Mouse (Mus musculus) erythroblast, adult 5-6 weeks (primary cell): ENCODE results near the gene Rassf3. TPM values are rescaled to one million over a fixed set of nuclear protein-coding genes. Genes with fewer than 3 reads are reported as not detected.
A peak's percentile ranks its signal among the peaks of the same experiment; 100 is the strongest.

Source experiments
- ATAC-seq: replicated peaks from 2 replicates; pipeline ENCODE4 v1.8.0; 2016; ENCODE audit warnings: moderate number of reproducible peaks, mild to moderate bottlenecking, moderate TSS enrichment, inconsistent platforms; ENCODE audit not compliant: poor library complexity, low FRiP score, severe bottlenecking
- total RNA-seq, 2 experiments: library from RNA; stranded (forward) in 1 of 2; stranded (reverse) in 1 of 2; fragments of 150-400 nt in 1 of 2; fragments of 200-764, 138-1000 nt in 1 of 2; gene quantifications; 2 replicates each; pipeline versions ENCODE4 v1.2.3 to v1.2.4; 2015 to 2017; ENCODE audit warnings: low replicate concordance in 2 of 2

Rassf3 gene
- total RNA-seq, 2 experiments from 2014 or later, result 11.7 to 12.7 TPM

GRCm38 (mm10) chr10:121419640-121420470 is 56.3 kb downstream of the Rassf3 start:
- ATAC-seq, result no peak

DNA sequence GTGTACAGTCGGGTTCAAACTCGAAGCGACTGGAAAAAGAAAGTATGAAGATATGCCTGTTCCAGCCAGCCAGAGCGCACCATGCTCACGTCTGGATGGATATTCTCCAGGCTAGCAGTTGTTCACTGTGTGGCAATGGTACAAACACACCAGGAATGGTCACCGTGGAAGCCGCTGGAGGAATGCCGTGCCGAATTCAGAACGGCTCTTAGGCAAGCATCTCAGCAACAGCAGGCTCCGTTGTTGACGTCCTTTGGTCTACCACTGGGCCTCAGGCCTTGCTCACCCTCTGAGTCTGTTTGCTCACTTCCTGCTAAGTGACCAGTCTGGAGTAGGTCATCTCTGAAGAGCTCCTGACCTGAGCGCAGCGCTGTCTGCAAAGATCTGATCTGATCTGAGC is 57.3 kb downstream of the Rassf3 start:
- no peak for ATAC-seq

DNA sequence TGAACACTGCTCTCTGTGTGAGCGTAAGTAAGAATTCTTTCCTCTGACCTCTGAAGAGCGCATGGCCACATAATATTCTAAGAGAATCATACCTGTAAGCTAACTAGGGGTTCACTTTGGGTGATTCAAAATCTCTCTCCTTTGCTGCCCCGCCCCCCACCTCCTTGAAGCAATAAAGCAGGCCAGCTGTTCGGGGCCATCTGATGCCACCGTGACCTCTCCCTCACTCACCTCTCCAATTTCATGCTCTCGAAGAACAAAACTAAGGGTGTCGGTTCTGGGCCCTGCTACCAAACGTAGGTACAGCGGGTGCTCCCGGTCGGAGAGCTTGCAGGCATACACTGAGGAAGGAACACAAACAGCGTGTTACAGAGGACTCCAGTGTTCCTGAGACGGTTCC is 62.0 kb downstream of the Rassf3 start:
- no peak for ATAC-seq

DNA sequence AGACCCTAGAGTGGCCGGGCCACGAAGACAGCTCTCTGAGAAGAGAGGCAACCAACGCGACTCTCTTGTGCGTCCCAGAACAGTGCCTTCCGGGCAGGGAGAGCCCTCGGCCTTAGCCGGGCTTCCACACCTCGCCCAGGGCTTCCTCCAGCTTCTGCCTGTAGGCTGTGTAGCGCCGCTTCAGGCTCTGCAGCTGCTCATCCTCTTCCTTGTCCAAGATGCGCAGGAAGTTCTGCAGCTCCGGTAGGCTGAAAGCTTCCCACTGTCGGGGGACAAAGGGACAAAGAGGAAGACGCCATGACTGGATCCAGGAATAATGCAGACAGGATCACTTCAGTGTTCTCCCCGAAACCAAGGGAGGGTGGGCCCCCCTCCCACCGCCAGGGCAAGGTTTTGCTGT is 63.3 kb downstream of the Rassf3 start:
- ATAC-seq, result no peak

DNA sequence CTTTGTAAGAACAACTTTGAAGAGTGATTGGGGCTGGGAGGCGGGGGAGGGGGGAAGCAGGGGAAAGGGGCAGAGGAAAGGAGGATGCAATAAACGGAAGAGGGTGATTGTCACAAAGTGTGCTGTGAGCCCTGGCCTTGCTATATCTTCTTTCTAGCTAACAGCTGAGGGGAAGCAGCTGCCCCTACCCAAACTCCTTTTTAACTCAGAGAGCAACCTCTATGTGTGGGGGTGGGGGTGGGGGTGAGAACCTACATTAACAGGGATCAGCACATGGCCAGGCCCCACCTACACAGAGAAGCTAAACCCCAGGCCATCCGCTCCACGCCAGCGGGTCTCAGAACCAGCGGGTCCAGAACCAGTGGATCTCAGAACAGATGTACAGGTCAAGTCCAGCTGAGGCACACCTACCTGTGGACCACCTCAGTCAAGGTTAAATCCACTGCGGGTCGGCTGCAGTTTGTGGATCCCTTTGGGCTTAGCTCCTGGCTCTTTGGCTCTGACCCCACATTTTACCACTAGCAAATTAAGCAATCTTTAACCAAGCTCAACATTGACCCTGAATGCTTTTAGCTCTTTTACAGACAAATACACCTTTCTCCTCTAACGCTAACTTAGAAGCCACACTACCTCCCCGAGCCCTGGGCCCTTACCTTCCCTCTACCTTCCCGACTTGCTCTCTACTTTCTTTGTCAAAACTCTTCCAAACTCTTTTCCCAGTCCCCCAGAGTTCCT is 64.3 kb downstream of the Rassf3 start:
- ATAC-seq, result no peak

DNA sequence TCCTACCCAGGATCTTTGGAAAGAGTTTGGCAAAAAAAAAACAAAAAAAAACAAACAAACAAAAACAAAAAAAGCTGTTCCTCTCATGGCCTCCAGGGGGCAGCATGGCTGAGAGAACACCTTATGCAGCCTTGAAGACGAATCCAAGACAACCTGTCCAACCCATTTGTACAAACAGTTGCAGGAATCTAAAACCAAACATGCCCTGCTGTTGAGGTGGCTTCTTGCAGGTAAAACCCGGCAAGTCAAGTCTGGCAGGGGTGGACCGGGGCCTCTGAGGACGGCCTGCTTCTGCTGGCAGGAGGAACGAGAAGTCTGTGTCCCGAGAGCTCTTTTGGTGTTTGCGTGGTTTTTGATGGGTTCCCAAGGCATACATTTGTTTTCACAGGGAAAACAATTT is 66.4 kb downstream of the Rassf3 start:
- ATAC-seq, result peak; percentile 52; the same call in 1 of the 2 replicates

GRCm38 (mm10) chr10:121403946-121404345 is 72.2 kb downstream of the Rassf3 start:
- ATAC-seq, result no peak

DNA sequence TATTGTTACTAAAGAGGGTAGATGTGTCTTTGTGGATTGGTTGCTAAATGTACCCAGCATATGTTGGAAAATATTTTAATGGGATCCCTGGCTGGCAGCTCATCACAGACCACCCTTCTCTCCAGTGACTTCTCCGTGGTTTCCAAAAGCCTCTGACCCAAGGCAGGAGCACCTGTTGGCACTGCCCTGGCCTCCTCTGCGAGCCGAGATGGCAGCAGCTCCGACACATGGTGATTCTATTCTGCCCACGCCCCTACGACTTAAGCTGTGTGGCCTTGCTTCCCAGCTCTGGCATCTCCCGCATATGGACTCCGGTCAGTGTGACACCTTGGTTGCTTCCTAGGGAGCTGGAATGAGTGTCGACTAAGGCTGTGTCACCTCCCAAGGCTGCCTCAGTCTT is 73.0 kb downstream of the Rassf3 start:
- ATAC-seq, result no peak

DNA sequence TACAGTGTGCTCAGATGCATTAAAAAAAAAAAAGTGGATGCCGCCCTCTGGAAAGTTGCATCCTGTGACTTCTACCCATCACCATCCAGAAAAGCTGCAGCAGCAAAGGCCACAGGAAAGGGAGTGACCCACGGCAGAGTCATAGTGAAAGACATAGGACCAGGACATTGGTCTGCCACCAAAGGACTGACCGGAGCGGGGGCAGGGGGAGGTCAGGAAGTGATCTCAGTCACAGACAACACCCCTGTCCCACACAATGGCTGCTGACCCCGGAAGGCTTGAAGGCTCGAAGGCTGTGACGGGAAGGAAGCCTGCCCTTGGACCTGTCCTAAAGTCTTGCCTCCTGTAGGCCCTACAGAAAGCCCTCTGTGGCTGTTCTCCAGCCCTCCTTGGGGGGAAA is 75.1 kb downstream of the Rassf3 start:
- ATAC-seq, result no peak

- no peak for ATAC-seq
Observed at GRCm38 (mm10) chr10:121398599-121398998, 77.5 kb downstream of the Rassf3 start.

DNA sequence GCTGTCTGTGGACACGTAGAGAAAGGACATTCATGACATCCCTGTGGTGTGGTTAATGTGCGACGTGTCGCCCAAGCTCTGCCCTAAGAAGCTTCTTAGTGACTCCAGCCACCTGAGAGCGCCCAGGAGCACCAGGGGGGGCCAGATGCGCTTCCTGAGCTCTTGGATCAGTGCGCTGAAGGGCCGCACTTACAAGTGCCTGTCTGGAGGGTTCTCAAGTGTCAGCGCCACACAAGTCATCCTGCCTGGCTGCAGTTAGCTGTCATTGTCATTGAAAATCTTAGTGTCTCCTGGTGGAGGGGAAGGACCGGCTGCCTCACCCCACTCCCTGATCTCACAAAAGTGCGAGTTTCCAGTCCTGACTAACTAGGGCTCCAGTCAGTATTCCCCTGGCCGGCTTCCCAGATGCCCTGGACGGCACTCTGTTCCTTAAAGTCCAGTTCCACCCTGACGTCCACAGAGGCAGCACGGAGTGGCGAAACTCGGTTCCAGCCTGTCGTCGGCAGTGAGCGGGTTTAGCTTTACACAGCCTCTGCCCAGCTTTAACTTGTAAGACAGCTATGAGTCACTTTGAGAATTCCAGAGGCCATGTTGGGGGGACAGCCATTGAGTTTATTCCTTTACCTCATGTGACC is 80.5 kb downstream of the Rassf3 start:
- no peak for ATAC-seq

DNA sequence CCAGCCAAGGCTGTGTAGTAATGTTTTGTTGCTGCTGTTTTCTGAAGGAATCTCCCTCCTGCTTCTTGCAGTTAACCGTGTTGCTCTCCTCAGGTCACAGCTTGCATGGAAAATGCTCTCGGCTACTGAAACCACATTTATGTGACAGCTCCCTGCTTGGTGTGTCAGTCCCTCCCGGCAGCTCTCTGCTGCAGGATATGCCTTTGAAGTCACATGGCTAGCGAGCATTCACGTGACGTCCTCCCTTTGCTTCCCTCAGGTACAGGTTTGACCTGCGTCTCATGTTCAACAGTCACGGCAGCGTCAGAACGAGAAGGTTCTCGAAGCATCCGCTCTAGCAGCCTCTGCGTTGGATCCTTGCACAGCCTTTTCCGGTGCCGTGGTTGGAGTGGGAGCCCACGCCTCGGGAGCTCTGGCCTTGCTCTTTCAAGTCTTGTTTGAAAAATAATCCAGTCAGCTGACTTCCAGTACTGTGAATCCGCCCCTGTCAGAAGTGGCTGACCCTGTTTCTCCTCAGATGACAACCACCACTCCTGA is 81.3 kb downstream of the Rassf3 start:
- ATAC-seq, result no peak

GRCm38 (mm10) chr10:121394270-121394669 is 81.9 kb downstream of the Rassf3 start:
- ATAC-seq, result no peak

DNA sequence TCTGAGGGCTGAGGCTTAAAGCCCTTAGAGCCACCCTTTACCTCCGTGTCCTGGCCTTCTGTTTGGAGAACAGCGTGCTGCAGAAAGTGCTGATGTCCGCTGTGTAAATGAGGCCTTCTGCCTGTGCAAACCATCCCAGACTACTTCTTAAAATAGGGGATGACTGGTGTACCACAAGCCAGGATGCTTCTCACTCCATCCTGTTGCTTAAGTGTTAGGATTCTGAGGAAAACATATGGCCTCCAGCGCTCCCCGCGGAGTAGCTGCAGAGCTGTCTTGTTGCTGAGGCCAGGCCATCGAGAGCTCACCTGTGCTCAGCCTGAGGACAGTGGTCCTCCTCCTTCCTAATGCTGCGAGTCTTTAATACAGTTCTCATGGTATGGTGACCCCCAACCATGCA is 84.2 kb downstream of the Rassf3 start:
- no peak for ATAC-seq

- ATAC-seq, result no peak
Observed at GRCm38 (mm10) chr10:121390602-121391001, 85.5 kb downstream of the Rassf3 start.

- ATAC-seq, result no peak
Observed at GRCm38 (mm10) chr10:121386347-121386746, 89.8 kb downstream of the Rassf3 start.

DNA sequence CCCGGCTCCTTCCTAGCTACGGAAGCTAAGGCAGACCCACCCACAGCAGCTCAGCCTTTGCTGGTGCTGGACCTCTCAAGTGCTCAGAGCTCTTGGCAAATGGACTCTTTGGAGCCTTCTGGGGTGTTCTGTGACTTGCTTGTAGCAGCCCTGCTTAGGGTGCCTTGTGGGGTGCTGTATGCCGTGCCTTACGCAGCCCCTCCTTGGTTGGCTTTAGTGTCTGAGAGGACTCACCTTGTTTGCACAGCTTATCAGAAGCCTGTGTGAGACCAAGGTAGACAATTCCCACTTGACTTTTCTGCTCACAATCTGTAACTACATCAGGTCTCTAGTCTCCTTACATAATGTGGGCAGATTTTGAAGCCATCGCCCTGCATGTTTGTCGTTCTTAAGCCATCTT is 90.5 kb downstream of the Rassf3 start:
- ATAC-seq, result no peak

DNA sequence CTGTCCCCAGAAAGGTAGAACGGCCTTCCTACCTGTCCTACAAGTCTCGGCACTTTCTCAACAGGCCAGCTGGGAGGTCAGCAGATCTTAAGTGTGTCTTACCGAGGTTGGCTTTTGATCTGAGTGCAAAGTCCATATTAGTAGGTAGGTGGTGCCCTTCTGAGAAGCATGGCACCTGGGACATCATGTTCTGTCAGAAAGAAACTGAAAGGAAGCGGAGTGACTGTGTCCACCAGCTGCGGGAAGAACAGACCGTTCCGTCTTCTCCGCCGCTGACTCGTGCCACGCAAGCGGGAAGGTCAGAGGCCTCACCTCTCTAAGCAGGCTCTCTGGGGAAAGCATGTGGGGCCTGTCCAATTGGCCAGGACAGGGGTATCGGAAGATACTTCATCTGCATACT is 91.4 kb downstream of the Rassf3 start:
- ATAC-seq, result no peak

- no peak for ATAC-seq
Observed at GRCm38 (mm10) chr10:121381280-121381679, 94.9 kb downstream of the Rassf3 start.

DNA sequence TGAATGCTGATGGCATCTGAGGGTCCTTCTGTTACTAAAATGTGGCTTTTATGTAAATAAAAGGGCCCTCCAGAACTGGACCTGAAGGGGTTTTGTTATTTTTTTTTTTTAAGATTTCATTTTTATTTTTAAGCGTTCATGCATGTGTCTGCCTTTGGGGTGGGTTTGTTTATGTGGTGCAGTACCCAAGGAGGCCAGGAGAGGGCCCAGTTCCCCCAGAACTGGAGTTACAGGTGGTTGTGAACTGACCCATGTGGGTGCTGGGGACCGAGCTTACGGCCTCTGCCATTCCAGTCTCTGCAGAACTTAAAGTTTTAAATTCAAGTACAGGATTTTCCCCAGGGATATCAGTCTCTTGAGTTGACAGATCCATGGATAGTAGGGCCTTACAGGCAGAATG is 96.8 kb downstream of the Rassf3 start:
- ATAC-seq, result no peak
